Mouse (Mus musculus): ENCODE measurements around the gene Brd7. TPM values are rescaled to one million over a fixed set of nuclear protein-coding genes. Genes with fewer than 3 reads are reported as not detected.

Gene Brd7
- total and polyA plus RNA-seq, 3 experiments = 31.9 to 106 (median 46.3) TPM

DNA sequence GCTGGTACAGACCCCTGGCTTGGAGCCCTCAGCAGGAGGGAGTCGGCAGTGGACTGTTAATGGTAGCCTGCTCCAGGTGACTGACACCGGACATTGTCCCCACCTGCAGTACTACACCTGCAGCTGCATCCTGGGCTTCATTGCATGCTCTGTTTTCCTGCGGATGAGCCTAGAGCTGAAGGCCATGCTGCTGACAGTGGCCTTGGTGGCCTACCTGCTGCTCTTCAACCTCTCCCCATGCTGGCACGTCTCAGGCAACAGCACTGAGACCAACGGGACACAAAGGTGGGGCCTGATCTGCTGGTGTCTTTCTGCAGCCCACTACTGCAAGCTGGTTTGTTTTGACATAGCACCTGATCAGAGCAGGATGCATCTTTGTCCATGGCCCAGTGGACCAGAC lies 38.5 kb downstream of the Brd7 start:
- Histone ChIP-seq H3K4me1 (ENCODE audit: control insufficient read depth in 1 of 2, insufficient read depth in 2 of 2) (no peaks in the 10 kb centered on the region), H3K27me3 (replicated peaks) (no peaks in the 10 kb centered on the region), H3K9me3 (replicated peaks; ENCODE audit: low read length) (no peaks in the 10 kb centered on the region), H3K4me3 (replicated peaks in 1 of 3; ENCODE audit: low read depth in 2 of 3, low read length in 2 of 3, poor library complexity in 1 of 3) (no peak overlapping the region), H3K9ac (ENCODE audit: insufficient read depth, low read depth) (no peak overlapping the region), H3K4me2 (ENCODE audit: insufficient read depth, low read depth, poor library complexity, severe bottlenecking) (no peak overlapping the region), H3K79me2 (replicated peaks; ENCODE audit: control insufficient read depth, extremely low read depth, insufficient read depth, poor library complexity, severe bottlenecking) (no peaks in the 10 kb centered on the region), H3K27ac (ENCODE audit: insufficient read depth, low read depth) (no peak overlapping the region), H3K36me3 (replicated peaks in 1 of 2; ENCODE audit: control insufficient read depth in 1 of 2, insufficient read depth in 1 of 2, low read length in 1 of 2) (peaks cover 90 to 100% of the 10 kb centered on the region in 2 experiments)
- dilution Hi-C loops (cut with MboI; ENCODE audit: extremely low pct_ligation_motif_present, extremely low pct_unique_long_range_greater_than_20kb, low sequenced_read_pairs) (no loop called here), in situ Hi-C loops (cut with MboI; ENCODE audit: low pct_ligation_motif_present, low pct_unique_long_range_greater_than_20kb, low sequenced_read_pairs) (no loop called here)
- no peak for DNase-seq (ENCODE audit: extremely low read depth)
- TF ChIP-seq HCFC1 (IDR thresholded peaks at IDR 0.05; ENCODE audit: low read depth, low read length) = no peak
- no peak for TF ChIP-seq RCOR1 (conservative IDR thresholded peaks at IDR 0.05; ENCODE audit: low read depth, low read length)

DNA sequence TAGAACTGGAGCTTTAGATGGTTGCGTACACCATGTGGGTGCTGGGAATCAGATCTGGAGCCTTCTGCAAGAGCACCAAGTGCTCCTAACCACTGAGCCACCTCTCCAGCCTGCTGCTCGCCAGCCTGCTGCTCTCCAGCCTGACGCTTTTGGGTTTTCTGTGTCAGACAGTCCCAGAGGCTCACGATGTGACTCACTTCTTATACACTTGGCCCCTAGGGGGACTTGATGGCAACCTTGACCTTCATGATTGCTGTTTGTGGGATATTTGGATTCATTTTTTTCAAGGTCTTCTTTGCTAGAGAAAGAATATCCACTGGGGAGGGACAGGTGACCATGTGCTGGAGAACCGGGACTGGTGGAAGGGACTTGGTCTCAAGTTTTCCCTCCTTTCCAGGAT lies 40.6 kb downstream of the Brd7 start:
- Histone ChIP-seq H3K27ac (ENCODE audit: insufficient read depth, low read depth) (no peak overlapping the region), H3K36me3 (replicated peaks in 1 of 2; ENCODE audit: control insufficient read depth in 1 of 2, insufficient read depth in 1 of 2, low read length in 1 of 2) (peaks cover 93 to 100% of the 10 kb centered on the region in 2 experiments), H3K79me2 (replicated peaks; ENCODE audit: control insufficient read depth, extremely low read depth, insufficient read depth, poor library complexity, severe bottlenecking) (no peaks in the 10 kb centered on the region), H3K27me3 (replicated peaks) (no peaks in the 10 kb centered on the region), H3K9me3 (replicated peaks; ENCODE audit: low read length) (no peaks in the 10 kb centered on the region), H3K9ac (ENCODE audit: insufficient read depth, low read depth) (no peak overlapping the region), H3K4me3 (replicated peaks in 1 of 3; ENCODE audit: low read depth in 2 of 3, low read length in 2 of 3, poor library complexity in 1 of 3) (no peak overlapping the region), H3K4me2 (ENCODE audit: insufficient read depth, low read depth, poor library complexity, severe bottlenecking) (no peak overlapping the region), H3K4me1 (ENCODE audit: control insufficient read depth in 1 of 2, insufficient read depth in 2 of 2) (no peaks in the 10 kb centered on the region)
- DNase-seq (ENCODE audit: extremely low read depth) = no peak
- in situ Hi-C loops (cut with MboI; ENCODE audit: low pct_ligation_motif_present, low pct_unique_long_range_greater_than_20kb, low sequenced_read_pairs) = no loop called here
- TF ChIP-seq E2F4 (IDR thresholded peaks at IDR 0.05; ENCODE audit: insufficient replicate concordance, low read depth, low read length) (no peak), ZNF384 (IDR thresholded peaks at IDR 0.05; ENCODE audit: low read depth, low read length) (no peak), RAD21 (IDR thresholded peaks at IDR 0.05; ENCODE audit: low read depth, low read length) (no peak), UBTF (IDR thresholded peaks at IDR 0.05; ENCODE audit: low read depth, low read length) (no peak), RCOR1 (conservative IDR thresholded peaks at IDR 0.05; ENCODE audit: low read depth, low read length) (no peak), JUND (conservative IDR thresholded peaks at IDR 0.05; ENCODE audit: low read depth, low read length) (no peak), USF2 (conservative IDR thresholded peaks at IDR 0.05; ENCODE audit: low read depth, low read length) (no peak), MYC (IDR thresholded peaks at IDR 0.05; ENCODE audit: low read depth, low read length) (no peak), SIN3A (IDR thresholded peaks at IDR 0.05; ENCODE audit: low read length) (no peak), IRF4 (IDR thresholded peaks at IDR 0.05; ENCODE audit: low read depth, low read length) (no peak), CTCF (conservative IDR thresholded peaks at IDR 0.05 in 1 of 2, IDR thresholded peaks at IDR 0.05 in 1 of 2; ENCODE audit: low read depth in 2 of 2, low read length in 2 of 2) (no peak), SMC3 (IDR thresholded peaks at IDR 0.05; ENCODE audit: low read depth, low read length) (no peak), NELFE (IDR thresholded peaks at IDR 0.05; ENCODE audit: low read depth, low read length) (no peak)
- dilution Hi-C loops (cut with MboI; ENCODE audit: extremely low pct_ligation_motif_present, extremely low pct_unique_long_range_greater_than_20kb, low sequenced_read_pairs) = no loop called here

DNA sequence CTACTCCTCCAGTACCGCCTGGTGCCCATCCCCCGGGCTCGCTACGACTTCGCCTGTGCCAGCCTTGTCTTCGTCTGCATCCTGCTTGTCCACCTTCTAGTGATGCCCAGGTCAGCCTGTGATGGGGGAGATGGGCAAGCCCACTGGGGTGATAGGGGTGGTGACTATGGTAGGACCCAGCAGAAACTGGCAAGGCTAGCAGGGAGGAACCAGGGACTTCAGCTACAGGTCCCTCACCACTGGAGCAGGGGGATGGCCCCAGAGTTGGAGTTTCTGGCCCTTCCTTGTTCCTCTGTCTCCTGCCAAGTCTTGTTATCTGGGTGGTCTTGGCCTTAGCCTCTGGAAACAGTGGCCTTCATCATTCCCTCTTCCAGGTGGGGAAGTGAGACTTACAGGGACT lies 41.9 kb downstream of the Brd7 start:
- in situ Hi-C loops (cut with MboI; ENCODE audit: low pct_ligation_motif_present, low pct_unique_long_range_greater_than_20kb, low sequenced_read_pairs) = no loop called here
- TF ChIP-seq MEF2A (IDR thresholded peaks at IDR 0.05; ENCODE audit: borderline replicate concordance, low read depth, low read length) (no peak), MAZ (IDR thresholded peaks at IDR 0.05; ENCODE audit: low read depth, low read length) (no peak), ZMIZ1 (IDR thresholded peaks at IDR 0.05; ENCODE audit: low read depth, low read length) (no peak), UBTF (IDR thresholded peaks at IDR 0.05; ENCODE audit: low read depth, low read length) (no peak), JUND (conservative IDR thresholded peaks at IDR 0.05; ENCODE audit: low read depth, low read length) (no peak), RAD21 (IDR thresholded peaks at IDR 0.05; ENCODE audit: low read depth, low read length) (no peak)
- Histone ChIP-seq H3K27ac (ENCODE audit: insufficient read depth, low read depth) (no peak overlapping the region), H3K79me2 (replicated peaks; ENCODE audit: control insufficient read depth, extremely low read depth, insufficient read depth, poor library complexity, severe bottlenecking) (no peaks in the 10 kb centered on the region), H3K4me1 (ENCODE audit: control insufficient read depth in 1 of 2, insufficient read depth in 2 of 2) (no peaks in the 10 kb centered on the region), H3K36me3 (replicated peaks in 1 of 2; ENCODE audit: control insufficient read depth in 1 of 2, insufficient read depth in 1 of 2, low read length in 1 of 2) (peaks cover 93 to 100% of the 10 kb centered on the region in 2 experiments), H3K9me3 (replicated peaks; ENCODE audit: low read length) (no peaks in the 10 kb centered on the region), H3K4me3 (replicated peaks in 1 of 3; ENCODE audit: low read depth in 2 of 3, low read length in 2 of 3, poor library complexity in 1 of 3) (no peak overlapping the region), H3K27me3 (replicated peaks) (no peaks in the 10 kb centered on the region), H3K9ac (ENCODE audit: insufficient read depth, low read depth) (no peak overlapping the region), H3K4me2 (ENCODE audit: insufficient read depth, low read depth, poor library complexity, severe bottlenecking) (no peak overlapping the region)
- dilution Hi-C loops (cut with MboI; ENCODE audit: extremely low pct_ligation_motif_present, extremely low pct_unique_long_range_greater_than_20kb, low sequenced_read_pairs) = no loop called here
- no peak for DNase-seq (ENCODE audit: extremely low read depth)
